Mouse (Mus musculus): ENCODE data around the gene Gm20388. TPM values are rescaled to one million over a fixed set of nuclear protein-coding genes. Genes with fewer than 3 reads are reported as not detected.
A peak's percentile ranks its signal among the peaks of the same experiment; 100 is the strongest.

Gene Gm20388
- polyA plus RNA-seq, 1 experiment from 2014 or later: not detected

DNA sequence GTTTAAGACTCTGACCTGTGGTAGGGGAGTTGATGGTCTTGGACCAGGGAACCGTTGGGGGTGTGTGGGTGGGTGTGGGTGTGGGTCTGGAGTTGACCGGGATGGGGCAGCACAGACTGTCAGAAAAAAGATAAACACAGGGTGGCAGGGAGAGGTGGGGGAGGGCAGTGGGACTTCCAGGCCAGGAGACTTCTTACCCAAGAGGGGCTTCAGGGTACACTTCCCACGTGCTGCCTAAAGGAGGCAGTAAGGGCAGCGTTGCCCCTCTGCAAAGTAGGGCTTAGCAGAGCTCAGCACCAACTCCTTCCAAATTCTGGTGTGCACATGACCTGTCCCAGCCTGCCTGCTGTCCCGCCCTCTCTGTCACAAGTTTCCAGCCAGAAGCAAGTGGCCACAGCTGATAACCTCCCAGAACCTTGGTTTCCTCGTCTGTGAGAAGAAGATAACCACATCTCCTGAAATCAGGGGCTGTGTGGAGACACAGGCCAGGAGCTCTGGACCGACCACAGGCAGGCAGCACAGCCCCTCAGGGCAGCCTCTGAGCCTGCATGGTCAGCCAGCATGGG is 2808.9 kb downstream of the Gm20388 start:
- H3K36me3 ChIP-seq (replicated peaks; ENCODE audit: control insufficient read depth, insufficient read depth): no peaks in the 10 kb centered on the region

GRCm38 (mm10) chr8:122720070-122720729 is 2809.6 kb downstream of the Gm20388 start:
- peak; percentile 61 for ATAC-seq (ENCODE audit: low FRiP score)
- H3K4me1 ChIP-seq (replicated peaks; ENCODE audit: control insufficient read depth, insufficient read depth, low read length): peaks cover 18% of the 10 kb centered on the region
- H3K9me3 ChIP-seq (ENCODE audit: control insufficient read depth, low read length): no peaks in the 10 kb centered on the region
- DNase-seq (ENCODE audit: low spot score): peak; percentile 68
- peak overlapping the region; percentile 36 for H3K4me2 ChIP-seq (replicated peaks)
- H3K36me3 ChIP-seq (replicated peaks; ENCODE audit: control insufficient read depth, insufficient read depth): no peaks in the 10 kb centered on the region
- H3K27ac ChIP-seq: peak overlapping the region; percentile 88
- no peak overlapping the region for H3K4me3 ChIP-seq (replicated peaks; ENCODE audit: low read length)
- no peaks in the 10 kb centered on the region for H3K27me3 ChIP-seq (ENCODE audit: control insufficient read depth, insufficient read depth, low read length)
- H3K9ac ChIP-seq: peak overlapping the region; percentile 47
- WGBS: 13% methylated on average over 25 of the region's 25 CpGs

More for the DNA sequence above, 2808.9 kb downstream of the Gm20388 start:
- WGBS: 37% methylated on average over 7 of the region's 7 CpGs
- Histone ChIP-seq H3K4me3 (replicated peaks; ENCODE audit: low read length) (no peak overlapping the region), H3K4me2 (replicated peaks) (peak overlapping the region; percentile 36), H3K9ac (peak overlapping the region; percentile 47), H3K9me3 (ENCODE audit: control insufficient read depth, low read length) (no peaks in the 10 kb centered on the region), H3K27ac (peak overlapping the region; percentile 88), H3K4me1 (replicated peaks; ENCODE audit: control insufficient read depth, insufficient read depth, low read length) (peaks cover 18% of the 10 kb centered on the region), H3K27me3 (ENCODE audit: control insufficient read depth, insufficient read depth, low read length) (no peaks in the 10 kb centered on the region)
- peak; percentile 28; the same call in 1 of the 2 replicates for ATAC-seq (ENCODE audit: low FRiP score)
- DNase-seq (ENCODE audit: low spot score): no peak

DNA sequence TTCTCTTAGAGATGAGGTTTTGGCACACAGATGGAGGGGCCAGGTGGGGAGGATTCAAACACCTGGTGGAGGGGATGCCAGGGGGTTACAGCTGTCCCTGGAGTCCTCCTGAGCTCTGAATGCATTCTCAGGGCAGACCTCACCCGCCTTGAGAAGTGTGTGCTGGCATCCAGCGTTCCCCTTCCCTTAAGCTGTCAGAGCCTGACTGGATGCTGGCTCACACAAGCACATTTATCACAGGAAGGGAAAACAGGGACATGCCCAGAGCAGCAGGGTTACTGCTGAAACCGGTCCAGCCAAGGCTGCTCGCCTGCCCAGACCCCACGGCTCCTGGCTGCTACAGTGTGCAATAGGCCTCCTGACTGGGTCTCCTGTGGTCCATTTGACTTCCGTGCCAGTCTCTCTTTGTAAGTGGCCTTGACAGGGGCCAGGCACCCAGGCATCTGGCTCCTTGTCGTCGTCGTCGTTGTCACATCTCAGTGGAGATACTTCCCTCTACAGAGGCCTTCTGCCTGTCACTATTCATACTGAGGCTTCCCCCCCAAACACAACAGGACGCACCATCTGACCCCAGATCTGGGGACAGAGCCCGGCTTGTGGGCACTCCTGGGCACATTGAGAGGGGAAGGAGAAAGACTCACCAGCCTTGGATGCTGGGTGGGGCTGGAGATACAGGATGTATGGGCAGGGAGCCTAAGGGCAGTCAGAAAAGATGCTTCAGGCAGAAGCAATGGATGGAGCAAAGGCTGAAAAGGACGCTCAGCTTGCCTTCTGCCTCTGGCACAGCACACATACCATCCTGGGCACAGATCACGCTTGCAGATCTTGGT is 2810.4 kb downstream of the Gm20388 start:
- H3K9me3 ChIP-seq (ENCODE audit: control insufficient read depth, low read length): no peaks in the 10 kb centered on the region
- no peak overlapping the region for H3K4me3 ChIP-seq (replicated peaks; ENCODE audit: low read length)
- H3K4me2 ChIP-seq (replicated peaks): peak overlapping the region; percentile 36
- DNase-seq (ENCODE audit: low spot score): peak; percentile 57
- ATAC-seq (ENCODE audit: low FRiP score): peak; percentile 56
- peaks cover 18% of the 10 kb centered on the region for H3K4me1 ChIP-seq (replicated peaks; ENCODE audit: control insufficient read depth, insufficient read depth, low read length)
- peak overlapping the region; percentile 88 for H3K27ac ChIP-seq
- H3K27me3 ChIP-seq (ENCODE audit: control insufficient read depth, insufficient read depth, low read length): no peaks in the 10 kb centered on the region
- H3K36me3 ChIP-seq (replicated peaks; ENCODE audit: control insufficient read depth, insufficient read depth): no peaks in the 10 kb centered on the region
- H3K9ac ChIP-seq: peak overlapping the region; percentile 47
- WGBS: 34% methylated on average over 14 of the region's 14 CpGs

DNA sequence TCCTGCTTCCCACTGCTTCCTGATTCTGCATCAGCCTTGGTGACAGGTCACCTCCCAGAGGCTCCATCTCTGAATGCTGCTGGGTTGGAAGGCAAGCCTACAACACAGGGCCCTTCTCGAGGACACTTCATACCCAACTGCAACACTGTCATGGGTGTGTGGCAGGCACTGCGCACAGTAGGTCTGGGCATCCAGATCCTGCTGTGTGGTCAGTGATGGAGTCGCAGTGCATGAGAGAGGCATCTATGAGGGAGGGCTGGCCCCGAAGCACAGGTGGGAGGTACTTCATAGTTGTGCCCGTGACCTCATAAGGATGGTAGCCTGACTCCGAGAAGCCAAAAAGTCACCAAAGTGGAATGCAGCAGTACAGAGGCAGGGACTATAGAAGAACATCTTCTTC is 2814.5 kb downstream of the Gm20388 start:
- H3K9ac ChIP-seq: no peak overlapping the region
- ATAC-seq (ENCODE audit: low FRiP score): no peak

DNA sequence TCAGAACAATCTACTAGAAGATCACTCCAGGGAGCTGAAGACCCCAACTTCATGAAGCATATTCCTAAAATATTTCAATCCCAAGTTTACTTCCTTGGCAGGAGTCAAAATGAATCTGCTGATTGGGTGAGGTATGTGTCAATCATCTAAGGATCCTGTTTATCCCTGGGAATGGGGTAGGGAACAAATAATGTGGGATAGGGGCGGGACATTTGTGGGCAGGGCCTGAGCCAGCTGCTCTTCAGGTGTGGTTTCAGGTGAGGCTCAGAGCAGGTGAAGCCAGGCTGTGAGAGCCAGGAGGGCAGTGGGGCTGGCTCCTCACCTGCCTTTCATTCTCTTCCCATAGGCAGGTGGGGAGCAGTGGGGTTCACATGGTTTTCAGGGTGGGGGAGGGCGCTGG is 2816.1 kb downstream of the Gm20388 start:
- no peak overlapping the region for H3K9ac ChIP-seq
- DNase-seq (ENCODE audit: low spot score): no peak
- H3K4me1 ChIP-seq (replicated peaks; ENCODE audit: control insufficient read depth, insufficient read depth, low read length): peaks cover 11% of the 10 kb centered on the region
- H3K4me2 ChIP-seq (replicated peaks): no peak overlapping the region
- no peaks in the 10 kb centered on the region for H3K27me3 ChIP-seq (ENCODE audit: control insufficient read depth, insufficient read depth, low read length)
- H3K4me3 ChIP-seq (replicated peaks; ENCODE audit: low read length): no peak overlapping the region
- H3K9me3 ChIP-seq (ENCODE audit: control insufficient read depth, low read length): no peaks in the 10 kb centered on the region
- 57% methylated on average over 2 of the region's 2 CpGs for WGBS
- H3K27ac ChIP-seq: no peak overlapping the region
- no peak for ATAC-seq (ENCODE audit: low FRiP score)
- H3K36me3 ChIP-seq (replicated peaks; ENCODE audit: control insufficient read depth, insufficient read depth): no peaks in the 10 kb centered on the region

More for the DNA sequence above, 2814.5 kb downstream of the Gm20388 start:
- DNase-seq (ENCODE audit: low spot score): no peak
- no peaks in the 10 kb centered on the region for H3K27me3 ChIP-seq (ENCODE audit: control insufficient read depth, insufficient read depth, low read length)
- H3K9me3 ChIP-seq (ENCODE audit: control insufficient read depth, low read length): no peaks in the 10 kb centered on the region
- H3K27ac ChIP-seq: no peak overlapping the region
- no peaks in the 10 kb centered on the region for H3K36me3 ChIP-seq (replicated peaks; ENCODE audit: control insufficient read depth, insufficient read depth)
- H3K4me2 ChIP-seq (replicated peaks): no peak overlapping the region
- no peak overlapping the region for H3K4me3 ChIP-seq (replicated peaks; ENCODE audit: low read length)
- WGBS: 96% methylated on average over 6 of the region's 6 CpGs
- peaks cover 24% of the 10 kb centered on the region for H3K4me1 ChIP-seq (replicated peaks; ENCODE audit: control insufficient read depth, insufficient read depth, low read length)

DNA sequence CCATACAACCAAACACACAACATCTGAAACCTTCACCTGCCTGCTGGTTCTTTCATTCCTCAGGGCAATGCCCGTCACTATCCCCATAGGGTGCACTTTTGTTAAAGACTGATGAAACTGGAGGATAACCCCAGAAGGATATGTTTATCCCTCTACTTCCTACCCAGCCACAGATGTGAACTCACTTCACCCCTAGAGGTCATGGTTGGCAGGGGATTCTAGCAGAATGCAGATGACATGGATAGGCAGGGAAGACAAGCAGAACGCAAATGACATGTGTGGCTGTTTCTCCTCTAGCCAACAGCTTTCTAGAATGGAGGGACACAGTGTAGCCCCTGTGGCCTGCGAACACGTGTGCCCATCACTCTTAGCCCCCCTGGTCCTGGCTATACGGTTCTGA is 2816.8 kb downstream of the Gm20388 start:
- 69% methylated on average over 5 of the region's 5 CpGs for WGBS
- no peaks in the 10 kb centered on the region for H3K27me3 ChIP-seq (ENCODE audit: control insufficient read depth, insufficient read depth, low read length)
- H3K4me2 ChIP-seq (replicated peaks): no peak overlapping the region
- DNase-seq (ENCODE audit: low spot score) (no peak), ATAC-seq (ENCODE audit: low FRiP score) (no peak)
- H3K36me3 ChIP-seq (replicated peaks; ENCODE audit: control insufficient read depth, insufficient read depth): no peaks in the 10 kb centered on the region
- peaks cover 11% of the 10 kb centered on the region for H3K4me1 ChIP-seq (replicated peaks; ENCODE audit: control insufficient read depth, insufficient read depth, low read length)
- no peaks in the 10 kb centered on the region for H3K9me3 ChIP-seq (ENCODE audit: control insufficient read depth, low read length)
- H3K4me3 ChIP-seq (replicated peaks; ENCODE audit: low read length): no peak overlapping the region
- H3K9ac ChIP-seq: no peak overlapping the region
- H3K27ac ChIP-seq: no peak overlapping the region

GRCm38 (mm10) chr8:122728630-122729029 is 2818.0 kb downstream of the Gm20388 start:
- no peaks in the 10 kb centered on the region for H3K27me3 ChIP-seq (ENCODE audit: control insufficient read depth, insufficient read depth, low read length)
- WGBS: 10% methylated on average over 3 of the region's 3 CpGs
- peaks cover 12% of the 10 kb centered on the region for H3K4me1 ChIP-seq (replicated peaks; ENCODE audit: control insufficient read depth, insufficient read depth, low read length)
- no peak for DNase-seq (ENCODE audit: low spot score)
- 0 out of 2 replicates have a peak overlapping the region, but pooled peaks have one; percentile 11 for H3K9ac ChIP-seq
- H3K27ac ChIP-seq: no peak overlapping the region
- H3K4me2 ChIP-seq (replicated peaks): no peak overlapping the region
- ATAC-seq (ENCODE audit: low FRiP score): no peak
- H3K9me3 ChIP-seq (ENCODE audit: control insufficient read depth, low read length): no peaks in the 10 kb centered on the region
- no peaks in the 10 kb centered on the region for H3K36me3 ChIP-seq (replicated peaks; ENCODE audit: control insufficient read depth, insufficient read depth)
- no peak overlapping the region for H3K4me3 ChIP-seq (replicated peaks; ENCODE audit: low read length)

GRCm38 (mm10) chr8:122735110-122735509 is 2824.5 kb downstream of the Gm20388 start:
- H3K9ac ChIP-seq: peak overlapping the region; percentile 34; the same call in 1 of the 2 replicates
- WGBS: 41% methylated on average over 3 of the region's 3 CpGs

More at GRCm38 (mm10) chr8:122735110-122735509, 2824.5 kb downstream of the Gm20388 start:
- no peak overlapping the region for H3K4me2 ChIP-seq (replicated peaks)
- H3K36me3 ChIP-seq (replicated peaks; ENCODE audit: control insufficient read depth, insufficient read depth): no peaks in the 10 kb centered on the region
- H3K27me3 ChIP-seq (ENCODE audit: control insufficient read depth, insufficient read depth, low read length): no peaks in the 10 kb centered on the region
- H3K27ac ChIP-seq: peak overlapping the region; percentile 98
- no peaks in the 10 kb centered on the region for H3K9me3 ChIP-seq (ENCODE audit: control insufficient read depth, low read length)
- no peak for ATAC-seq (ENCODE audit: low FRiP score)
- no peak for DNase-seq (ENCODE audit: low spot score)
- H3K4me1 ChIP-seq (replicated peaks; ENCODE audit: control insufficient read depth, insufficient read depth, low read length): peaks cover 64% of the 10 kb centered on the region
- H3K4me3 ChIP-seq (replicated peaks; ENCODE audit: low read length): no peak overlapping the region
